In the genomic region with DNA sequence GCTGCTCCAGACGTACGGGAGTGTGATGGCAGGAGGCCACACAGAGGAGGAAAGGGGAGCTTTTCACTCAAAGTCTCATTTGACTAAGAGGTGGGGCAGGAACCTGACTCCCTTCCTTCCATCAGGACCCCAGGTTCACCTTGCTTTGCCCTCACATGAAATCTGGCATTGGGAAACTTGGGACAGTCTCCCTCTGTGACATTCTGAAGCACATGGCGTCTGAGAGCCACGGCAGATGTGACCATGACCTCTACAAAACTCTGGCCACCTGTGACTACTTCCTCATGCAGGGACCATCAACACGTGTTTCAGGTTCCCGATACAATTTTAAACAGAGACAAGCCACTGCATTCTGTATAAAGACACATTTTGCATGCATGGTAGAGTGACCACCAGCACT, we compare ENCODE assay signal across 20 mouse cellular contexts. TPM values are rescaled to one million over a fixed set of nuclear protein-coding genes. Genes with fewer than 3 reads are reported as not detected.
DNase-seq lines count a peak whose midpoint lies in the region; ATAC-seq and TF ChIP-seq lines count a peak whose summit lies in the region.
"Had no signal": no experiment of that assay in that cellular context is flagged by ENCODE, and none has a peak within 500 bp of the region (broad histone marks: within the 10 kb centered on the region; RNA-seq: fewer than 3 reads in every experiment).

No protein-coding gene starts in this region.

- no peak overlapping the region for H3K4me3 ChIP-seq in heart, embryonic 10.5 days
- H3K4me3 ChIP-seq in heart, postnatal 0 days (ENCODE audit: low read depth, low read length): no peak overlapping the region
- no peak overlapping the region for H3K4me3 ChIP-seq in CH12.LX (replicated peaks in 1 of 3; ENCODE audit: low read depth in 2 of 3, low read length in 2 of 3, poor library complexity in 1 of 3)
- H3K4me3 ChIP-seq in forebrain, embryonic 15.5 days: no peak overlapping the region
- H3K4me3 ChIP-seq: embryonic facial prominence, embryonic 12.5 days; hindbrain, embryonic 12.5 days had no signal

- H3K4me2 ChIP-seq in heart, postnatal 0 days (ENCODE audit: low read depth, low read length): no peak overlapping the region
- no peak overlapping the region for H3K4me2 ChIP-seq in CH12.LX (ENCODE audit: insufficient read depth, low read depth, poor library complexity, severe bottlenecking)
- H3K4me2 ChIP-seq in forebrain, embryonic 15.5 days (replicated peaks): no peak overlapping the region
- H3K4me2 ChIP-seq: embryonic facial prominence, embryonic 12.5 days; hindbrain, embryonic 12.5 days had no signal

- no peak for TF ChIP-seq RAD21 in CH12.LX (IDR thresholded peaks at IDR 0.05; ENCODE audit: low read depth, low read length)

- ATAC-seq in heart, postnatal 0 days (ENCODE audit: insufficient read depth, low read depth): no peak
- ATAC-seq in forebrain, embryonic 15.5 days (replicated peaks): no peak
- ATAC-seq: CD4-positive, CD25-positive, alpha-beta regulatory T cell, adult 4 months; forebrain, embryonic 16.5 days; hindbrain, postnatal 0 days had no signal

- no peak for TF ChIP-seq EP300 in heart, postnatal 0 days (IDR thresholded peaks at IDR 0.05; ENCODE audit: low read depth)
- no peak for TF ChIP-seq EP300 in CH12.LX (IDR thresholded peaks at IDR 0.05; ENCODE audit: low read length)

- peaks cover 22% of the 10 kb centered on the region for H3K4me1 ChIP-seq in heart, embryonic 10.5 days
- H3K4me1 ChIP-seq in heart, postnatal 0 days (ENCODE audit: control insufficient read depth, insufficient read depth): peaks cover 10% of the 10 kb centered on the region
- H3K4me1 ChIP-seq in CH12.LX (ENCODE audit: control insufficient read depth in 1 of 2, insufficient read depth in 2 of 2): peaks cover 7 to 15% of the 10 kb centered on the region in 2 experiments; a peak in 3 of 4 replicates
- H3K4me1 ChIP-seq in forebrain, embryonic 15.5 days: no peaks in the 10 kb centered on the region
- H3K4me1 ChIP-seq: hindbrain, embryonic 12.5 days had no signal

- no peaks in the 10 kb centered on the region for H3K36me3 ChIP-seq in heart, embryonic 10.5 days
- H3K36me3 ChIP-seq in heart, postnatal 0 days (replicated peaks; ENCODE audit: control insufficient read depth, insufficient read depth, low read length): no peaks in the 10 kb centered on the region
- no peaks in the 10 kb centered on the region for H3K36me3 ChIP-seq in CH12.LX (replicated peaks in 1 of 2; ENCODE audit: control insufficient read depth in 1 of 2, insufficient read depth in 1 of 2, low read length in 1 of 2)
- no peaks in the 10 kb centered on the region for H3K36me3 ChIP-seq in forebrain, embryonic 15.5 days
- H3K36me3 ChIP-seq: embryonic facial prominence, embryonic 12.5 days; hindbrain, embryonic 12.5 days had no signal

- whole genome bisulfite sequencing in heart, embryonic 10.5 days: 89% methylated on average over 6 of the region's 6 CpGs
- WGBS in heart, postnatal 0 days: 77% methylated on average over 6 of the region's 6 CpGs
- 90% methylated on average over 6 of the region's 6 CpGs for WGBS in forebrain, embryonic 15.5 days

- no peaks in the 10 kb centered on the region for H3K79me2 ChIP-seq in CH12.LX (replicated peaks; ENCODE audit: control insufficient read depth, extremely low read depth, insufficient read depth, poor library complexity, severe bottlenecking)

- in situ Hi-C loops in CH12.LX (cut with MboI; ENCODE audit: low pct_ligation_motif_present, low pct_unique_long_range_greater_than_20kb, low sequenced_read_pairs): loop anchor here (10.0 kb wide), 1 partner anchor 92 kb away; no protein-coding TSS in a partner anchor

- TF ChIP-seq POLR2A in CH12.LX (IDR thresholded peaks at IDR 0.05; ENCODE audit: low read depth, low read length): no peak

- no peak for DNase-seq in heart, embryonic 10.5 days (ENCODE audit: low spot score)
- no peak for DNase-seq in heart, postnatal 10 days
- DNase-seq in heart, postnatal 0 days (ENCODE audit: low spot score): no peak
- no peak for DNase-seq in heart, postnatal 25 days (ENCODE audit: low spot score)
- DNase-seq in CH12.LX (ENCODE audit: extremely low read depth): no peak
- DNase-seq: adrenal gland, postnatal 10 days; B cell, adult 2 months; cerebellum, adult 11-12 months; cerebellum, adult 9-10 months; cerebellum, postnatal 25 days; gastrocnemius, postnatal 14 days; kidney, adult 11 months; kidney, adult 9 months had no signal

- peak overlapping the region; percentile 76; the same call in 1 of the 2 replicates for H3K27ac ChIP-seq in heart, embryonic 10.5 days
- peak overlapping the region; percentile 67; the same call in 1 of the 2 replicates for H3K27ac ChIP-seq in heart, postnatal 0 days (ENCODE audit: low read depth)
- H3K27ac ChIP-seq in CH12.LX (ENCODE audit: insufficient read depth, low read depth): no peak overlapping the region
- H3K27ac ChIP-seq in forebrain, embryonic 15.5 days (replicated peaks): no peak overlapping the region
- H3K27ac ChIP-seq: embryonic facial prominence, embryonic 12.5 days; hindbrain, embryonic 12.5 days; hindbrain, postnatal 0 days had no signal

- no peak for TF ChIP-seq CTCF in heart, postnatal 0 days (IDR thresholded peaks at IDR 0.05; ENCODE audit: low read depth)
- TF ChIP-seq CTCF in CH12.LX (conservative IDR thresholded peaks at IDR 0.05 in 1 of 2, IDR thresholded peaks at IDR 0.05 in 1 of 2; ENCODE audit: low read depth in 2 of 2, low read length in 2 of 2): no peak

- no peaks in the 10 kb centered on the region for H3K9me3 ChIP-seq in heart, embryonic 10.5 days
- no peaks in the 10 kb centered on the region for H3K9me3 ChIP-seq in heart, postnatal 0 days (replicated peaks; ENCODE audit: control insufficient read depth, low read length)
- no peaks in the 10 kb centered on the region for H3K9me3 ChIP-seq in CH12.LX (replicated peaks; ENCODE audit: low read length)
- H3K9me3 ChIP-seq in forebrain, embryonic 15.5 days: no peaks in the 10 kb centered on the region
- H3K9me3 ChIP-seq: embryonic facial prominence, embryonic 12.5 days; hindbrain, embryonic 12.5 days had no signal

- H3K9ac ChIP-seq in heart, postnatal 0 days (replicated peaks; ENCODE audit: low read depth, low read length): no peak overlapping the region
- no peak overlapping the region for H3K9ac ChIP-seq in CH12.LX (ENCODE audit: insufficient read depth, low read depth)
- H3K9ac ChIP-seq in forebrain, embryonic 15.5 days (replicated peaks): no peak overlapping the region
- H3K9ac ChIP-seq: embryonic facial prominence, embryonic 12.5 days; hindbrain, embryonic 12.5 days had no signal

- no peaks in the 10 kb centered on the region for H3K27me3 ChIP-seq in heart, embryonic 10.5 days (ENCODE audit: insufficient read depth, poor library complexity, severe bottlenecking)
- H3K27me3 ChIP-seq in heart, postnatal 0 days (ENCODE audit: control insufficient read depth, insufficient read depth, low read length): no peaks in the 10 kb centered on the region
- H3K27me3 ChIP-seq in CH12.LX (replicated peaks): no peaks in the 10 kb centered on the region
- no peaks in the 10 kb centered on the region for H3K27me3 ChIP-seq in forebrain, embryonic 15.5 days
- H3K27me3 ChIP-seq: embryonic facial prominence, embryonic 12.5 days; hindbrain, embryonic 12.5 days had no signal

- dilution Hi-C loops in CH12.LX (cut with MboI; ENCODE audit: extremely low pct_ligation_motif_present, extremely low pct_unique_long_range_greater_than_20kb, low sequenced_read_pairs): no loop called here

- intact Hi-C loops in heart, postnatal 10 days (cut with DNase I): no loop called here
- intact Hi-C loops in heart, postnatal 25 days (cut with DNase I): no loop called here

TF ChIP-seq in CH12.LX, 34 proteins besides CTCF, POLR2A, EP300 and RAD21:
- TF ChIP-seq ZMIZ1 (IDR thresholded peaks at IDR 0.05; ENCODE audit: low read depth, low read length): no peak
- peak; percentile 70 for TF ChIP-seq MAX (IDR thresholded peaks at IDR 0.05; ENCODE audit: low read length)
- peak; percentile 27; the same call in 1 of the 2 replicates for TF ChIP-seq BHLHE40 (IDR thresholded peaks at IDR 0.05; ENCODE audit: low read depth, low read length)
- TF ChIP-seq MXI1 (IDR thresholded peaks at IDR 0.05; ENCODE audit: low read depth, low read length): 0 out of 2 replicates have a peak, but pooled peaks have one; percentile 28
- TF ChIP-seq KAT2A (IDR thresholded peaks at IDR 0.05; ENCODE audit: insufficient replicate concordance, low read length): no peak
- no peak for TF ChIP-seq ZC3H11A (IDR thresholded peaks at IDR 0.05; ENCODE audit: low read depth, low read length)
- TF ChIP-seq GABPA (IDR thresholded peaks at IDR 0.05; ENCODE audit: insufficient replicate concordance, low read depth, low read length): no peak
- TF ChIP-seq CHD1 (IDR thresholded peaks at IDR 0.05; ENCODE audit: low read depth, low read length): no peak

RNA-seq across cellular contexts. Expression of a gene that starts 44.2 kb away (rescaled TPM):
- polyA plus RNA-seq in heart, embryonic 10.5 days (2016; fragmentation: Nextera tagmentation; extraction: Ambion mirVana): 36.7 and 48.1 TPM in 2 replicates
- 100 to 1,000 TPM; 124 to 160 TPM for total RNA-seq in heart, postnatal 10 days (2021)
- total RNA-seq in heart, postnatal 0 days (2014; rRNA removed; ENCODE audit: low replicate concordance): 50.9 and 60.1 TPM in 2 replicates
- polyA plus RNA-seq in heart, postnatal 0 days (2015; fragmentation: Nextera tagmentation; extraction: Ambion mirVana): 27.4 and 30.8 TPM in 2 replicates
- 10 to 100 TPM; 88.8 to 99.1 TPM for total RNA-seq in heart, postnatal 25 days (2021)
- total RNA-seq in CH12.LX (2012; rRNA removed) (not detected in 2 replicates), CH12.LX (2014; rRNA removed) (not detected in 2 replicates)
- polyA plus RNA-seq in CH12.LX (2012; ENCODE audit: insufficient read length, low read depth): not detected in 2 replicates
- polyA plus RNA-seq in forebrain, embryonic 15.5 days (2015; fragmentation: Nextera tagmentation; extraction: Ambion mirVana): 20.1 and 20.2 TPM in 2 replicates
- total RNA-seq: MEL had no signal

Comparison
In these comparisons a context has a peak if more than half of its experiments do, and no peak if none do; other contexts are left out.
1. H3K27ac ChIP-seq: peak in heart, embryonic 10.5 days (single experiment) and heart, postnatal 0 days (single experiment); none in CH12.LX (single experiment) and forebrain, embryonic 15.5 days (single experiment).
2. RNA of a gene that starts 44.2 kb away (total RNA-seq): 124 to 160 TPM in heart, postnatal 10 days, 88.8 to 99.1 TPM in heart, postnatal 25 days and 50.9 to 60.1 TPM in heart, postnatal 0 days; not detected in CH12.LX; every median in the first group is over 10 times any median in the second.